Mouse (Mus musculus) lung, embryonic 14.5 days (tissue): ENCODE data around the gene Rpl13a. TPM values are rescaled to one million over a fixed set of nuclear protein-coding genes. Genes with fewer than 3 reads are reported as not detected.
A peak's percentile ranks its signal among the peaks of the same experiment; 100 is the strongest.
"Not testable (repeated sequence)": the region's sequence is repeated elsewhere in the genome, so short reads cannot be mapped to it uniquely, and the experiment has no call there.

Experiments used
- ATAC-seq: fragments of 200-750 bp; cut with Nextera tagmentation; 2 replicates; pipeline ENCODE4 v1.8.0; 2017; ENCODE audit warnings: mild to moderate bottlenecking, moderate TSS enrichment, moderate library complexity; ENCODE audit not compliant: insufficient read depth
- DNase-seq: peaks from one replicate; pipeline ENCODE4 v3.0.0-alpha.2; 2015
- H3K27ac ChIP-seq: fragments of 300-500 bp; sonication (generic); 2 replicates; pipeline ENCODE4 v1.5.1; 2014; ENCODE audit warnings: low read depth, mild to moderate bottlenecking, moderate library complexity
- H3K27me3 ChIP-seq: fragments of 300-500 bp; sonication (generic); 2 replicates; pipeline ENCODE4 v1.6.1; 2014; ENCODE audit warnings: low read length, control low read depth; ENCODE audit not compliant: insufficient read depth
- H3K36me3 ChIP-seq: fragments of 300-500 bp; sonication (generic); 2 replicates; pipeline ENCODE4 v1.6.1; 2014; ENCODE audit warnings: control low read depth; ENCODE audit not compliant: insufficient read depth
- H3K4me1 ChIP-seq: fragments of 300-500 bp; sonication (generic); 2 replicates; pipeline ENCODE4 v1.6.1; 2014; ENCODE audit warnings: antibody characterized with exemption, control low read depth; ENCODE audit not compliant: insufficient read depth
- H3K4me2 ChIP-seq: fragments of 300-500 bp; sonication (generic); 2 replicates; pipeline ENCODE4 v1.6.1; 2014; ENCODE audit warnings: mild to moderate bottlenecking
- H3K4me3 ChIP-seq: fragments of 300-500 bp; sonication (generic); 2 replicates; pipeline ENCODE4 v1.5.1; 2014; ENCODE audit warnings: low read depth, low read length
- H3K9ac ChIP-seq: fragments of 300-500 bp; sonication (generic); 2 replicates; pipeline ENCODE4 v1.6.1; 2014
- H3K9me3 ChIP-seq: fragments of 300-500 bp; sonication (generic); 2 replicates; pipeline ENCODE4 v1.6.1; 2016; ENCODE audit warnings: low read depth, low read length, control low read depth
- CTCF ChIP-seq: IDR thresholded peaks from 2 replicates; pipeline ENCODE4 v1.5.1; 2016; ENCODE audit warnings: antibody characterized with exemption, low read depth
- WGBS: fragments of 180-500 bp; shearing (Covaris S2); extraction: QIAGEN DNeasy Blood & Tissue Kit; methylation state at CpG from one replicate; pipeline ENCODE4 v1.1.7; 2014; 5-methylcytosine and 5-hydroxymethylcytosine counted together
- polyA plus RNA-seq: library from polyadenylated mRNA; unstranded; fragments of >200 nt; fragmentation: Nextera tagmentation; extraction: Ambion mirVana; gene quantifications from 2 replicates; pipeline ENCODE4 v1.2.1, GENCODE M21; 2014

Rpl13a gene
- polyA plus RNA-seq, result 1,527 and 1,587 TPM in 2 replicates

DNA sequence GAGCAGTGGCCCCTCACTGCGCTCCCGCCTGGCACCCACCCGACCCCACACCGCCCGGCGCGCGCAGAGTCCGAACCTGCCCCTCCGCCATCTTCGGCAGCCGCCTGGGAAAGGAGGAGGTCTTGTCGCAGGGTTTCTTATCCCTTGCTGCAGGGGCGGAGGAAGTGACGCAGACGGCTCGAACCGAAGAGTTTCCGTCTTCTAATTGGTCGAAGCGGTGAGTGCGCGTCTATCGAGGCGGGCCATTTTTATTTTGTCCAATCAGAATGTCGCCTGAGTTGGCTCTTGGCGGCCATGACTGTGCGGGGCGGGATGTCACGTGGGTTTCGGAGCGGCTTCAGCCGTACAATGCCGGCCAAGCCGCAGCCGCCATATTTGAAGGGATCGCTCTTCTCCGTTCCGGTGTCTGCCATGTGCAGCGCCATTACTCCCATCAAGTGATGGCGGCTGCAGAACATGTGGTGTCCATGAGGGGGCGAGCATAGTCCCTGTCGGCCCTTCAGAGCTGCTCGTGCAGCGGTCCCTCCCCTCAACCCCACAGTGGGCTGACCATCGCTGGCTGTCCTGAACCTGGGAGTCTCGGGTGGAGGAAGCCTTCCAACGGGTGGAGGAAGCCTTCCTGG lies at the start of gene Rpl13a:
Rpl13a (minus strand) TSS at position 138 of the 623 bp plus-strand sequence.
- H3K4me2 ChIP-seq, result peak within 1 kb of the TSS; percentile 92

GRCm38 (mm10) chr7:45176356-45176755 lies 47.8 kb upstream of the Rpl13a start:
- no peaks in the 10 kb centered on the region for H3K4me1 ChIP-seq
- ATAC-seq, result no peak
- H3K4me3 ChIP-seq, result peak overlapping the region; percentile 17; the same call in 1 of the 2 replicates
- H3K27me3 ChIP-seq, result peaks cover 76% of the 10 kb centered on the region
- 3% methylated on average over 31 of the region's 31 CpGs for WGBS
- H3K36me3 ChIP-seq, result no peaks in the 10 kb centered on the region
- TF ChIP-seq CTCF, result no peak
- H3K9me3 ChIP-seq, result no peaks in the 10 kb centered on the region
- H3K9ac ChIP-seq, result no peak overlapping the region
- no peak overlapping the region for H3K27ac ChIP-seq
- H3K4me2 ChIP-seq, result peak overlapping the region; percentile 33
- DNase-seq, result no peak

More for the DNA sequence above, at the start of gene Rpl13a:
- DNase-seq (peak; percentile 100), ATAC-seq (peak; percentile 93)
- Histone ChIP-seq H3K27ac (peak within 1 kb of the TSS; percentile 95), H3K36me3 (peaks cover 35% of the 10 kb centered on the region), H3K27me3 (no peaks in the 10 kb centered on the region), H3K9ac (peak within 1 kb of the TSS; percentile 97), H3K4me1 (peaks cover 12% of the 10 kb centered on the region), H3K9me3 (no peaks in the 10 kb centered on the region), H3K4me3 (peak within 1 kb of the TSS; percentile 67)
- under 1% methylated on average over 48 of the region's 48 CpGs for WGBS
- peak; percentile 86 for TF ChIP-seq CTCF

DNA sequence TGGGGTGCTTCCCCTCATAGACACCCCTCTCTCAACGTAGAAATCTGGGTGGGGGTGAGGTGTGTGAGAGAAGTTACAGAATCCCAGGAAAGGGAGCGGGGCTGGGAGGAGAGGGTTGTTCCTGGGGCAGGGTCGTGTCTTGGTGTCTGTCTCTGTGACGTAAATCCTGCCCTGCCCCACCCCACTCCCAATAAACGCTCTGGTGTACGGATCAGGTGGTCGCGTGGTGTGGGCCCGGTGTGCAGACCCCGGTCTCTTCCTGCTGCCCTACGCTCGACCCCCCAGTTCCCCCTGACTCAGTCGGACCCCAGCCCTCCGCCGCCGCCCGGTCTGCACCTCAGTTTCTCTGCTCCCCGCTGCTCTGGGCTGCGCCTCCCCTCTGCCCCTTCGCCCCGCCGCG lies 47.4 kb upstream of the Rpl13a start:
- Histone ChIP-seq H3K9ac (no peak overlapping the region), H3K4me3 (peak overlapping the region; percentile 17; the same call in 1 of the 2 replicates), H3K36me3 (no peaks in the 10 kb centered on the region), H3K4me1 (no peaks in the 10 kb centered on the region), H3K27me3 (peaks cover 71% of the 10 kb centered on the region), H3K9me3 (no peaks in the 10 kb centered on the region), H3K4me2 (peak overlapping the region; percentile 33), H3K27ac (no peak overlapping the region)
- no peak for TF ChIP-seq CTCF
- DNase-seq (no peak), ATAC-seq (no peak)
- 1% methylated on average over 23 of the region's 23 CpGs for WGBS

DNA sequence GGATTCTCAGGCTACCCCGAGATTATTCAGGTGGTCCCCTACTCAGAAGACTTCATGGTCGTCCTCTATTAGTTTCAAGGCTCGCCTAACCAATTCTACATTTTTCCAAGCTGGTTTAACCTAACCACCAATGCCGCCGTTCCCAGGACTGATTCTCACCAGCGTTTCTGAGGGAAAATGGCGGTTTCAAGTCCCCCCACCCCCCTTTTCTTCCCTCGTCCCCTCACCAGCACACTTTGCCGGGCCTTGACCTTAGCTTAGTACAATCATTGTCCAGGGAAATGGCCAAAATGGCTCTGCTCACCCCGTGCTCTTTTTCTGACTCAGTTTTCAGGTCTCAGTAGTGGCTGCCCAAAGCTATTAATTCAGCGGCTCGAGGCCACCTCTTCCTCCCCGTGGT lies 46.8 kb upstream of the Rpl13a start:
- ATAC-seq, result no peak
- 5% methylated on average over 13 of the region's 13 CpGs for WGBS
- TF ChIP-seq CTCF, result no peak

DNA sequence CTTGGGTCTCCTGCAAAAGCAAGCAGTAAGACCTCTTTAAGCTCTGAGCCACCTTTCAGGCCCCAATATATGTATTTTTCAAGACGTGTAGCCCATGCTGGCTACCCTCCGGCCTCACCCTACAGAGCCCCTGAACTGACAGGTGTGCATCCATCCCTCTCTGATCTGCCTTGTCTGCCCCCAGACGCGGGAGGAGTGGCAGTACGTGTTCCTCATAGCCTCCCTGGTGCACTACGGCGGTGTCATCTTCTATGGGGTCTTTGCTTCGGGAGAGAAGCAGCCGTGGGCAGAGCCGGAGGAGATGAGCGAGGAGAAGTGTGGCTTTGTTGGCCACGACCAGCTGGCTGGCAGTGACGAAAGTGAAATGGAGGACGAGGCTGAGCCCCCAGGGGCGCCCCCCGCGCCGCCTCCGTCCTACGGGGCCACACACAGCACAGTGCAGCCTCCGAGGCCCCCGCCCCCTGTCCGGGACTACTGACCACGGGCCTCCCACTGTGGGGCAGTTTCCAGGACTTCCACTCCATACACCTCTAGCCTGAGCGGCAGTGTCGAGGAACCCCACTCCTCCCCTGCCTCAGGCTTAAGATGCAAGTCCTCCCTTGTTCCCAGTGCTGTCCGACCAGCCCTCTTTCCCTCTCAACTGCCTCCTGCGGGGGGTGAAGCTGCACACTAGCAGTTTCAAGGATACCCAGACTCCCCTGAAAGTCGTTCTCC lies 46.2 kb upstream of the Rpl13a start:
- no peak overlapping the region for H3K27ac ChIP-seq
- H3K4me2 ChIP-seq, result peak overlapping the region; percentile 26; the same call in 1 of the 2 replicates
- no peaks in the 10 kb centered on the region for H3K36me3 ChIP-seq
- TF ChIP-seq CTCF, result no peak
- ATAC-seq (no peak), DNase-seq (no peak)
- peaks cover 65% of the 10 kb centered on the region for H3K27me3 ChIP-seq
- H3K4me3 ChIP-seq, result peak overlapping the region; percentile 13; the same call in 1 of the 2 replicates
- H3K9me3 ChIP-seq, result peaks cover 7% of the 10 kb centered on the region; the same call in 1 of the 2 replicates
- no peak overlapping the region for H3K9ac ChIP-seq
- 4% methylated on average over 29 of the region's 29 CpGs for WGBS
- H3K4me1 ChIP-seq, result no peaks in the 10 kb centered on the region

More for the DNA sequence above, 46.8 kb upstream of the Rpl13a start:
- H3K36me3 ChIP-seq, result no peaks in the 10 kb centered on the region
- H3K4me1 ChIP-seq, result no peaks in the 10 kb centered on the region
- H3K27ac ChIP-seq, result no peak overlapping the region
- DNase-seq, result no peak
- H3K4me2 ChIP-seq, result no peak overlapping the region
- 0 out of 2 replicates have a peak, but pooled peaks cover under 1% of the 10 kb centered on the region for H3K9me3 ChIP-seq
- H3K4me3 ChIP-seq, result no peak overlapping the region
- peaks cover 66% of the 10 kb centered on the region for H3K27me3 ChIP-seq
- H3K9ac ChIP-seq, result no peak overlapping the region

DNA sequence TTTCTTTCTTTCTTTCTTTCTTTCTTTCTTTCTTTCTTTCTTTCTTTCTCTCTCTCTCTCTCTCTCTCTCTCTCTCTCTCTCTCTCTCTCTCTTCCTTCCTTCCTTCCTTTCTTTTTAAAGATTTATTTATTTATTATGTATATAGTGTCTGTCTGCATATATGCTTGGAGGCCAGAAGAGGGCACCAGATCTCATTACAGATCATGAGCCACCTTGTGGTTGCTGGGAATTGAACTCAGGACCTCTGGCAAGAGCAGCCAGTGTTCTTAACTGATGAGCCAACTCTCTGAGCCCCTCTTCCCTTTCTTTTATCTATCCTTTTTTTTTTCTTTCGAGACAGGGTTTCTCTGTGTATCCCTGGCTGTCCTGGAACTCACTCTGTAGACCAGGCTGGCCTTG lies 45.2 kb upstream of the Rpl13a start:
- TF ChIP-seq CTCF, result peak; percentile 55
- H3K27me3 ChIP-seq, result peaks cover 65% of the 10 kb centered on the region
- H3K4me1 ChIP-seq, H3K27ac ChIP-seq, H3K36me3 ChIP-seq, DNase-seq, H3K4me3 ChIP-seq, H3K4me2 ChIP-seq, H3K9ac ChIP-seq, ATAC-seq: not testable (repeated sequence)
- 75% methylated on average over 1 of the region's 1 CpGs for WGBS
- peaks cover 17% of the 10 kb centered on the region for H3K9me3 ChIP-seq

GRCm38 (mm10) chr7:45172974-45173373 lies 44.4 kb upstream of the Rpl13a start:
- DNase-seq, result no peak
- no peak overlapping the region for H3K9ac ChIP-seq
- 54% methylated on average over 7 of the region's 7 CpGs for WGBS
- H3K4me2 ChIP-seq, result no peak overlapping the region
- H3K27me3 ChIP-seq, result peaks cover 65% of the 10 kb centered on the region
- H3K4me1 ChIP-seq, result no peaks in the 10 kb centered on the region
- ATAC-seq, result no peak
- H3K27ac ChIP-seq, result no peak overlapping the region
- peaks cover 17% of the 10 kb centered on the region for H3K9me3 ChIP-seq
- H3K36me3 ChIP-seq, result no peaks in the 10 kb centered on the region
- H3K4me3 ChIP-seq, result no peak overlapping the region
- peak; percentile 46 for TF ChIP-seq CTCF
